Mouse (Mus musculus) T-cell, adult 2 months (primary cell): Measurements from ENCODE around the gene Pdia2.

Experiments used
- DNase-seq: peaks from one replicate; pipeline ENCODE4 v3.0.0; 2022; ENCODE audit warnings: low spot score

Gene Pdia2

GRCm38 (mm10) chr17:26198892-26199291 lies at the start of gene Pdia2:
Gene Pdia2, minus strand, starts transcription at chr17:26199087.
- no peak for DNase-seq

- peak; percentile 89 for DNase-seq
Observed at GRCm38 (mm10) chr17:26244101-26244841, 45.4 kb upstream of the Pdia2 start, which contains the start of gene Fam234a. Gene Fam234a, minus strand, starts transcription at chr17:26244242.

- peak; percentile 72 for DNase-seq
Observed at GRCm38 (mm10) chr17:26243471-26244100, 44.7 kb upstream of the Pdia2 start.

GRCm38 (mm10) chr17:26240990-26241389 lies 42.1 kb upstream of the Pdia2 start:
- no peak for DNase-seq

- DNase-seq: no peak
Observed at GRCm38 (mm10) chr17:26240120-26240790, 41.4 kb upstream of the Pdia2 start.

- DNase-seq: no peak
Observed at GRCm38 (mm10) chr17:26239551-26239950, 40.7 kb upstream of the Pdia2 start.

- no peak for DNase-seq
Observed at GRCm38 (mm10) chr17:26237667-26238066, 38.8 kb upstream of the Pdia2 start.

GRCm38 (mm10) chr17:26235077-26235815 lies 36.4 kb upstream of the Pdia2 start:
- no peak for DNase-seq

GRCm38 (mm10) chr17:26234386-26234785 lies 35.5 kb upstream of the Pdia2 start:
- peak; percentile 68 for DNase-seq

- no peak for DNase-seq
Observed at GRCm38 (mm10) chr17:26232863-26233262, 34.0 kb upstream of the Pdia2 start.

GRCm38 (mm10) chr17:26231156-26231555 lies 32.3 kb upstream of the Pdia2 start:
- no peak for DNase-seq

GRCm38 (mm10) chr17:26229776-26230175 lies 30.9 kb upstream of the Pdia2 start:
- DNase-seq: peak; percentile 49

GRCm38 (mm10) chr17:26225150-26225549 lies 26.3 kb upstream of the Pdia2 start:
- DNase-seq: no peak

GRCm38 (mm10) chr17:26221508-26221907 lies 22.6 kb upstream of the Pdia2 start:
- no peak for DNase-seq

GRCm38 (mm10) chr17:26212681-26213080 lies 13.8 kb upstream of the Pdia2 start:
- no peak for DNase-seq

GRCm38 (mm10) chr17:26212241-26212640 lies 13.4 kb upstream of the Pdia2 start:
- no peak for DNase-seq

GRCm38 (mm10) chr17:26207686-26208085 lies 8.8 kb upstream of the Pdia2 start, which contains the start of gene Arhgdig:
Gene Arhgdig, minus strand, starts transcription at chr17:26207786.
- no peak for DNase-seq

- DNase-seq: no peak
Observed at GRCm38 (mm10) chr17:26206392-26206791, 7.5 kb upstream of the Pdia2 start.

GRCm38 (mm10) chr17:26204766-26205165 lies 5.9 kb upstream of the Pdia2 start:
- no peak for DNase-seq

GRCm38 (mm10) chr17:26203321-26203811 lies 4.5 kb upstream of the Pdia2 start:
- peak; percentile 37 for DNase-seq

GRCm38 (mm10) chr17:26202737-26203136 lies 3.9 kb upstream of the Pdia2 start, which contains the start of gene Rgs11:
Gene Rgs11, plus strand, starts transcription at chr17:26202951.
- DNase-seq: peak; percentile 64

- DNase-seq: no peak
Observed at GRCm38 (mm10) chr17:26201998-26202397, 3.1 kb upstream of the Pdia2 start.
